Mouse (Mus musculus): ENCODE data around the gene Ybx1. TPM values are rescaled to one million over a fixed set of nuclear protein-coding genes. Genes with fewer than 3 reads are reported as not detected.
A peak's percentile ranks its signal among the peaks of the same experiment; 100 is the strongest.

The Ybx1 gene
- polyA plus RNA-seq, 1 experiment from 2014 or later: 851 TPM

GRCm38 (mm10) chr4:119248407-119248965, 45.9 kb downstream of the Ybx1 start:
- H3K36me3 ChIP-seq: peaks cover 47% of the 10 kb centered on the region
- WGBS: 77% methylated on average over 11 of the region's 11 CpGs
- no peak overlapping the region for H3K4me2 ChIP-seq
- H3K4me1 ChIP-seq (replicated peaks): peaks cover 16% of the 10 kb centered on the region
- H3K27me3 ChIP-seq (replicated peaks): 0 out of 2 replicates have a peak, but pooled peaks cover 3% of the 10 kb centered on the region
- 0 out of 2 replicates have a peak overlapping the region, but pooled peaks have one; percentile 18 for H3K9ac ChIP-seq
- no peak overlapping the region for H3K4me3 ChIP-seq
- H3K9me3 ChIP-seq (replicated peaks): no peaks in the 10 kb centered on the region
- ATAC-seq (ENCODE audit: insufficient number of reproducible peaks, low FRiP score): no peak
- no peak overlapping the region for H3K27ac ChIP-seq (ENCODE audit: poor library complexity, severe bottlenecking)

GRCm38 (mm10) chr4:119247462-119248235, 46.8 kb downstream of the Ybx1 start:
- no peak overlapping the region for H3K4me3 ChIP-seq
- H3K9ac ChIP-seq: no peak overlapping the region
- 39% methylated on average over 13 of the region's 13 CpGs for WGBS
- peaks cover 54% of the 10 kb centered on the region for H3K36me3 ChIP-seq
- no peak overlapping the region for H3K4me2 ChIP-seq
- H3K27me3 ChIP-seq (replicated peaks): no peaks in the 10 kb centered on the region
- no peak overlapping the region for H3K27ac ChIP-seq (ENCODE audit: poor library complexity, severe bottlenecking)
- H3K9me3 ChIP-seq (replicated peaks): no peaks in the 10 kb centered on the region
- peaks cover 16% of the 10 kb centered on the region for H3K4me1 ChIP-seq (replicated peaks)
- ATAC-seq (ENCODE audit: insufficient number of reproducible peaks, low FRiP score): 0 out of 2 replicates have a peak, but pooled peaks have one; percentile 15

GRCm38 (mm10) chr4:119246688-119247225, 47.6 kb downstream of the Ybx1 start:
- Histone ChIP-seq H3K4me2 (no peak overlapping the region), H3K27ac (ENCODE audit: poor library complexity, severe bottlenecking) (no peak overlapping the region), H3K4me1 (replicated peaks) (peaks cover 16% of the 10 kb centered on the region), H3K9ac (no peak overlapping the region), H3K4me3 (no peak overlapping the region), H3K27me3 (replicated peaks) (no peaks in the 10 kb centered on the region), H3K9me3 (replicated peaks) (no peaks in the 10 kb centered on the region), H3K36me3 (peaks cover 63% of the 10 kb centered on the region)
- ATAC-seq (ENCODE audit: insufficient number of reproducible peaks, low FRiP score): no peak
- 75% methylated on average over 14 of the region's 14 CpGs for WGBS

- no peak overlapping the region for H3K27ac ChIP-seq (ENCODE audit: poor library complexity, severe bottlenecking)
- no peak for ATAC-seq (ENCODE audit: insufficient number of reproducible peaks, low FRiP score)
- H3K36me3 ChIP-seq: peaks cover 71% of the 10 kb centered on the region
Measured at GRCm38 (mm10) chr4:119245961-119246360, 48.4 kb downstream of the Ybx1 start.

GRCm38 (mm10) chr4:119245556-119245955, 48.8 kb downstream of the Ybx1 start:
- H3K9ac ChIP-seq: no peak overlapping the region
- peaks cover 75% of the 10 kb centered on the region for H3K36me3 ChIP-seq
- peaks cover 16% of the 10 kb centered on the region for H3K4me1 ChIP-seq (replicated peaks)
- WGBS: 59% methylated on average over 7 of the region's 7 CpGs
- H3K4me2 ChIP-seq: no peak overlapping the region
- no peaks in the 10 kb centered on the region for H3K27me3 ChIP-seq (replicated peaks)
- no peaks in the 10 kb centered on the region for H3K9me3 ChIP-seq (replicated peaks)
- peak overlapping the region; percentile 14; the same call in 1 of the 2 replicates for H3K27ac ChIP-seq (ENCODE audit: poor library complexity, severe bottlenecking)
- no peak overlapping the region for H3K4me3 ChIP-seq
- no peak for ATAC-seq (ENCODE audit: insufficient number of reproducible peaks, low FRiP score)

More at GRCm38 (mm10) chr4:119245961-119246360, 48.4 kb downstream of the Ybx1 start:
- H3K4me2 ChIP-seq: no peak overlapping the region
- H3K9me3 ChIP-seq (replicated peaks): no peaks in the 10 kb centered on the region
- H3K27me3 ChIP-seq (replicated peaks): no peaks in the 10 kb centered on the region
- 80% methylated on average over 9 of the region's 9 CpGs for WGBS
- H3K4me1 ChIP-seq (replicated peaks): peaks cover 16% of the 10 kb centered on the region
- H3K4me3 ChIP-seq: no peak overlapping the region
- no peak overlapping the region for H3K9ac ChIP-seq

- 0 out of 2 replicates have a peak overlapping the region, but pooled peaks have one; percentile 14 for H3K27ac ChIP-seq (ENCODE audit: poor library complexity, severe bottlenecking)
- no peak for ATAC-seq (ENCODE audit: insufficient number of reproducible peaks, low FRiP score)
- H3K4me2 ChIP-seq: no peak overlapping the region
- no peak overlapping the region for H3K9ac ChIP-seq
- WGBS: 69% methylated on average over 22 of the region's 22 CpGs
- H3K4me3 ChIP-seq: no peak overlapping the region
- H3K4me1 ChIP-seq (replicated peaks): peaks cover 16% of the 10 kb centered on the region
- no peaks in the 10 kb centered on the region for H3K27me3 ChIP-seq (replicated peaks)
- peaks cover 81% of the 10 kb centered on the region for H3K36me3 ChIP-seq
- H3K9me3 ChIP-seq (replicated peaks): no peaks in the 10 kb centered on the region
Measured at GRCm38 (mm10) chr4:119244468-119245240, 49.8 kb downstream of the Ybx1 start.

- Histone ChIP-seq H3K36me3 (peaks cover 81% of the 10 kb centered on the region), H3K9me3 (replicated peaks) (no peaks in the 10 kb centered on the region), H3K4me3 (no peak overlapping the region), H3K4me1 (replicated peaks) (peaks cover 15% of the 10 kb centered on the region), H3K27me3 (replicated peaks) (no peaks in the 10 kb centered on the region), H3K4me2 (no peak overlapping the region), H3K27ac (ENCODE audit: poor library complexity, severe bottlenecking) (no peak overlapping the region), H3K9ac (no peak overlapping the region)
- no peak for ATAC-seq (ENCODE audit: insufficient number of reproducible peaks, low FRiP score)
- 87% methylated on average over 12 of the region's 12 CpGs for WGBS
Measured at GRCm38 (mm10) chr4:119242571-119242970, 51.8 kb downstream of the Ybx1 start.

GRCm38 (mm10) chr4:119241664-119242063, 52.7 kb downstream of the Ybx1 start:
- peaks cover 11% of the 10 kb centered on the region for H3K4me1 ChIP-seq (replicated peaks)
- no peak overlapping the region for H3K4me3 ChIP-seq
- no peak overlapping the region for H3K9ac ChIP-seq
- H3K36me3 ChIP-seq: peaks cover 85% of the 10 kb centered on the region
- ATAC-seq (ENCODE audit: insufficient number of reproducible peaks, low FRiP score): no peak
- no peaks in the 10 kb centered on the region for H3K27me3 ChIP-seq (replicated peaks)
- WGBS: 77% methylated on average over 14 of the region's 14 CpGs
- H3K27ac ChIP-seq (ENCODE audit: poor library complexity, severe bottlenecking): no peak overlapping the region
- no peak overlapping the region for H3K4me2 ChIP-seq
- no peaks in the 10 kb centered on the region for H3K9me3 ChIP-seq (replicated peaks)

GRCm38 (mm10) chr4:119239181-119239682, 55.2 kb downstream of the Ybx1 start:
- Histone ChIP-seq H3K4me2 (no peak overlapping the region), H3K27me3 (replicated peaks) (no peaks in the 10 kb centered on the region), H3K4me1 (replicated peaks) (peaks cover 5% of the 10 kb centered on the region), H3K9ac (no peak overlapping the region), H3K9me3 (replicated peaks) (no peaks in the 10 kb centered on the region), H3K27ac (ENCODE audit: poor library complexity, severe bottlenecking) (no peak overlapping the region; the same call in 1 of the 2 replicates), H3K36me3 (peaks cover 70% of the 10 kb centered on the region), H3K4me3 (no peak overlapping the region)
- 46% methylated on average over 12 of the region's 12 CpGs for WGBS
- peak; percentile 22; the same call in 1 of the 2 replicates for ATAC-seq (ENCODE audit: insufficient number of reproducible peaks, low FRiP score)

GRCm38 (mm10) chr4:119238661-119239060, 55.7 kb downstream of the Ybx1 start:
- no peak overlapping the region for H3K27ac ChIP-seq (ENCODE audit: poor library complexity, severe bottlenecking)

More at GRCm38 (mm10) chr4:119238661-119239060, 55.7 kb downstream of the Ybx1 start:
- Histone ChIP-seq H3K4me3 (no peak overlapping the region), H3K9me3 (replicated peaks) (no peaks in the 10 kb centered on the region), H3K4me1 (replicated peaks) (peaks cover 5% of the 10 kb centered on the region), H3K4me2 (no peak overlapping the region), H3K36me3 (peaks cover 64% of the 10 kb centered on the region), H3K27me3 (replicated peaks) (no peaks in the 10 kb centered on the region), H3K9ac (no peak overlapping the region)
- WGBS: 69% methylated on average over 3 of the region's 3 CpGs
- ATAC-seq (ENCODE audit: insufficient number of reproducible peaks, low FRiP score): no peak
